Mouse (Mus musculus) urinary bladder, postnatal 14 days (tissue): ENCODE data around the gene Psmc3.
"Not testable (repeated sequence)": the region's sequence is repeated elsewhere in the genome, so short reads cannot be mapped to it uniquely, and the experiment has no call there.

Experiments used
- DNase-seq: peaks from one replicate; pipeline ENCODE4 v3.0.0; 2021; ENCODE audit warnings: low spot score

Gene Psmc3

GRCm38 (mm10) chr2:91053934-91054382 is at the start of gene Psmc3:
TSS of gene Psmc3 (plus strand) at chr2:91054009.
- DNase-seq = peak; percentile 98

DNA sequence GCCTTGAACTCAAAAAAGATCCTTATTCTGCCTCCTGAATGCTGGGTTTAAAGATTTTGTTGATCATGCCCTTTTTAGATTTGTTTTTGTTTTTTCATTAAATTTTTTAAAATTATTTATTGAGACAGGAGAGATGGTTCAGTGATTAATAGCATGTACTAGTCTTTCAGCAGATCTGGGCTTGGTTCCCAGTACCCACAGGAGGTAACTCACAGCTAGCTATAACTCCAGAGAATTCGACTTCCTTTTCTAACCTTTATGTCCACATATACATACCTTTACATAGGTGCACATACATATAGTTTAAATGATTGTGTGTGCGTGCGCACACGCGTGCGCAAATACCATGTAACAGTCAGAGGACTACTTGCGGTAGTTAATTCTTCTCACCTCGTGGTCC is 45.3 kb upstream of the Psmc3 start:
- DNase-seq = no peak

DNA sequence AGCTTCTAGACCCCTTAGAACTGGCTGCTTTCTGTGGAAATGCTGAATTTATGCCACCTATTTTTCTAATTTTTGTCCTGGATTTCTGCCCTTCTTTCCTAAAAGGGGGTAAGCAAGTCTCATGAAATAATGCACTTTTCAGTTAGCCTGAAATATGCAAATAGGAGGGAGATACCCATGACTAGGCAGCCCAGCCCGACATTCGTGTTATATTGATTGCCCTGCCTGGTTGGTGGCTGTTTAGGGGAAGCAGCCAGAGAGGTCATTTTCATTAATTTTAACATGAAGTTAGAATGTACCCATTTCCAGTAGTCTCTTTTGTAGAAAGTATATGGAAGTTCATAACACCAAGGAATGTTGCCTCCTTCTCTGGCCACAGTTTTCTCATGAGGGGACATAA is 39.9 kb upstream of the Psmc3 start:
- no peak for DNase-seq

DNA sequence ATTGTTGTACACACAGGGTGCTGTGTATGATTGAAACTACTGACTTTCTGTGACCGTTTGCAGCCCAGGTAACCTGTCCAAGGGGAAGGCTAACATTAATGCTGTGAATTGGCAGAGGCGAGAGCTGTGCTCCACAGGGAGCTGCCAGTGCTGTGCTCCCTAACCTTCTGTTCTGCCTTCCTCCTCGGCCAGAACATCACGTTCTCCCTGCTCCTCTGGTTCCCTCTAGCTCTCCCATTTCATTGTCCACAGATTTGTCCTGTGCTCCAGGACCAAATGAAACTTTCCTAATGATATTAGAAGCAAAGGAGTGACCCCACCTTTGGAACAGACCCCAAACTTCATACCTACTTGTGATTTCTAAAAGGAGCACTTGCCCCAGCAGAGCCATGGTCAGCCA is 38.4 kb upstream of the Psmc3 start:
- no peak for DNase-seq

DNA sequence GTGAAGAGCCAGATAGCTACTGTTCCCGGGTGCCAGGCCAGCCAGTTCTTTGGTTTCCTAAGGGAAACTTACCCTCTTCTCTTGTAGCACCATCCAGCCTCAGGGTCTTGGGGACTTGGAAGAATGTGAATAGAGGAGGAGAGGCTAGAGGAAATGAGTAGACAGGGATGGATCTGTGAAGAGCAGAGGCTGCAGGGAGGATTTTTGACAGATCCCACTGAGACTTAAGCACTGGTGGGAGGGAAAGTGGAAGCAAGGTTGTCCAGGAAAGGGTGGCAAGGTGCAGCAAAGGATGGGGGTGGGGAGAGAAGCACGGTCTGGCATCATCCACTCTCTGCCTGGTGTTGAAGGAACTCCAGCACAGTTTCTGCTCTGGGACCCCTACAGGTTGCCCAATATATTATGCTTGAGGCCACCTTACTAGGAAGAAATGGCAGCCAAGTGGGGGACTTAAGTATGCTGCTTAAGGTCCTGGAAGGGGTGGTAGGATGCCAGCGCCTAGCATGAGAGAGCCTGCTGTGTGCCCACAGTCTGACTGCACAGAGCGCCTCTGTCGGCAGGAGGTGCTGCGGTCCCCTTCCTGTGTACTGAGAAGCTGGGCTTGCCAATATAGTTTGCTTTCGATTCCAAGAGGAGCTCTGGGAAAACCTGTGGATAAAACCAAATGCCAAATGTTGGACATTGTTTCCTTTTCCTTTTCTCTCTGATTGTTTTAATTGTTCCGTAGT is 35.6 kb upstream of the Psmc3 start:
- no peak for DNase-seq

DNA sequence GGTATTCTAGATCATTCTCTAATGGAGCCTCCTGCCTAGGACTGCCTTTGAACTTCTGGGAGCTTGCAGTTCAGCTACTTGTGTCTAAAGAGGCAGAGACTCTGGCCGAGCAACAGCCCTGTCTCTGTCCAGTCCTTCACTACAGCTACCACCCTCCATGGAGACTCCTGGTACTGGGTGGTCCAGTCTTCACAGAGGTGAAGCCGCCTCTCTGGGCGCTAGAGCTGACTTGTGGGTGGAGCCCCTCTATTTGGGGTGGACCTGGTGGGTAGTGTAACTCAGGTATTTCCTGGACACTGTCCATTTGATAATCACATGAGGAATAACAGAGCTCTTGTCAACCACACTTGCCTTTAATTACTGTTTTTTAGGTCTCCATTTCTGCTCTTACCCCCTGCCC is 33.9 kb upstream of the Psmc3 start:
- DNase-seq = no peak

- DNase-seq = not testable (repeated sequence)
Observed at GRCm38 (mm10) chr2:91022266-91022665, 31.5 kb upstream of the Psmc3 start.

GRCm38 (mm10) chr2:91023131-91023530 is 30.7 kb upstream of the Psmc3 start:
- no peak for DNase-seq

DNA sequence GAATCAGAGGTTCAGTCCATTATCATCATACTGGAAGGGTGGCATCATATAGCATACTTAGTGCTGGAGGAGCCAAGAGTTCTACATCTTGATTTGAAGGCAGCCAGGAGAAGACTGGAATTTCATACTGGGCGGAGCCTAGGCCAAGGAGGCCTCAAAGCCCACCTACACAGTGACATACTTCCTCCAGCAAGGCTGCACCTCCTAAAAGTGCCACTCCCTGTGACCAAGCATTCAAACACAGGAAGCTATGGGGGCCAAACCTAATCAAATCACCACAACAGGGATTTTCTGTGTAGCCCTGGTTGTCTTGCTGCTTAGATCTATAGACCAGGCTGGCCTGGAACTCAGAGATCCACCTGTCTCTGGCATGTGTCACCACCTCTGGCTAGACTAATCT is 29.9 kb upstream of the Psmc3 start:
- no peak for DNase-seq

DNA sequence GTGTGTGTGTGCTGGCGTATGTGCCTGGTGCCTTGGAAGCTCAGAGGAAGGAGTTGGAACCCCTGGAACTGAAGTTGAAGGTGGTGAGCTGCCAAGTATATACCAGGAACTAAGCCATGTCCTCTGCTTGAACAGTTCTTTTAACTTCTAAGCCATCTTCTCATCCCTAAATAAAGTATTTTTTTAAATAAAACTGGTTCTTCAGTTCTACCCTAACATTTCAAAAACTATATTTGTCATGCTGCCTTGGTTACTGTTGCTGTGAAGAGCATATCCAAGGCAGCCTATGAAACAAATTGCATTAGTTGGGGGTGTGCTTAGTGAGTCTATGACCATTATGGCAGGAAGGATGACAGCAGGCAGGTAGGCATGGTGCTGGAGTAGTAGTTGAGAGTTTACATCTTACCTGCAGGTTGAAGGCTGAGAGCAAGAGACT is 28.7 kb upstream of the Psmc3 start:
- no peak for DNase-seq

- no peak for DNase-seq
Observed at GRCm38 (mm10) chr2:91026491-91026890, 27.3 kb upstream of the Psmc3 start.

DNA sequence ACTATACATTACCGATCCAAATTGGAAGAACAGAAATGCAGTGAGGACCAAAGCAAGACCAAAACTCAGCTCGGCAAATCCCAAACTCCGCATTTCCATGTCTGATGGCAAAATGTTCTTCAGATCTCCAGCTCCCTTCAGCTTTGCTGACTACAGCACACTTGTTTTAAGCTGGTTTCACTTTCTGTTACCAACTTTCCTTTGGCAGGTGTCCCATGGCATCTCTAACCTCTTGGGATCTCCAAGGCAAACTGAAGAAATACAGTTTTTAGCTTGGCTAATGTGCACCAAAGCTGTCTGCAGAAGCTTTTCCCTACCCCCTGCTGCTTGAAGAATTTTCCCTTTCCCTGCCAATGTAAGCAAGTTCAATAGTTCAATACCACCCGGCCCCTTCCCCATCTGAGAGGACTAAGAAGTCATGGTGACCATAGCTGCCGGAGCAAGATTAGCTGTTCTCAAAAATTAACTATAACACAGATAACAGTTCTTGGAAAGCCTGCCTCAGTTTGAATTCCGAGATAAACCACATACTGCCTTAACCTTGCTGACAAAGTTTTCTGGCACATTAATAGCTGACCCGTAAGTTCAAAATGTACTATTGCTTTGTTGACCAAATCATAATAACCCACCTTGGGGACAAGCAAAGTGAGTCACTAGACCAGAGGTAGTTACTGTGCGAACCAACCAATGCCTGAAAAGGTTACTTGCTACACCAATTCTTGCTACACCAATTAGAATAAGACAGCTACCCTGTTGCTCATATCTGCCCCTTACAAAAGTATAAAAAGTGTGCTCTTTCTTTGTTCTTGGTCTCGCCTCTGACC is 26.2 kb upstream of the Psmc3 start:
- DNase-seq = peak; percentile 31

- no peak for DNase-seq
Observed at GRCm38 (mm10) chr2:91031216-91031615, 22.6 kb upstream of the Psmc3 start.

- DNase-seq = no peak
Observed at GRCm38 (mm10) chr2:91033000-91033399, 20.8 kb upstream of the Psmc3 start.

GRCm38 (mm10) chr2:91035385-91035784 is 18.4 kb upstream of the Psmc3 start, which contains the start of gene Rapsn:
TSS of gene Rapsn (plus strand) at chr2:91035620.
- no peak for DNase-seq

DNA sequence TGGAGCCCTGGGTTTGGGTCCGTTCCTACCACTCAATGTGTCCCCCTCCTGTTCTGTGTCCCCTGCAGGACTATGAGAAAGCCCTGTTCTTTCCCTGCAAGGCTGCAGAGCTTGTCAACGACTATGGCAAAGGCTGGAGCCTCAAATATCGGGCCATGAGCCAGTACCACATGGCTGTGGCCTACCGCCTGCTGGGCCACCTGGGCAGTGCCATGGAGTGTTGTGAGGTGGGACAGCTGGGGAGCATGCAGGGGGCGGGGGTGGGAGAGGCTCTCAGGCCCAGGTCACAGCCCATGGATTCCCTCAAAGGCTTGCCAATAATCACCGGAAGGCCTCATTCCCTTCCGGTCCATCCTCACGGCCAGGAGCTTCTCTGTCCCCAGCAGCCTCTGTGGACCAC is 12.0 kb upstream of the Psmc3 start:
- no peak for DNase-seq

DNA sequence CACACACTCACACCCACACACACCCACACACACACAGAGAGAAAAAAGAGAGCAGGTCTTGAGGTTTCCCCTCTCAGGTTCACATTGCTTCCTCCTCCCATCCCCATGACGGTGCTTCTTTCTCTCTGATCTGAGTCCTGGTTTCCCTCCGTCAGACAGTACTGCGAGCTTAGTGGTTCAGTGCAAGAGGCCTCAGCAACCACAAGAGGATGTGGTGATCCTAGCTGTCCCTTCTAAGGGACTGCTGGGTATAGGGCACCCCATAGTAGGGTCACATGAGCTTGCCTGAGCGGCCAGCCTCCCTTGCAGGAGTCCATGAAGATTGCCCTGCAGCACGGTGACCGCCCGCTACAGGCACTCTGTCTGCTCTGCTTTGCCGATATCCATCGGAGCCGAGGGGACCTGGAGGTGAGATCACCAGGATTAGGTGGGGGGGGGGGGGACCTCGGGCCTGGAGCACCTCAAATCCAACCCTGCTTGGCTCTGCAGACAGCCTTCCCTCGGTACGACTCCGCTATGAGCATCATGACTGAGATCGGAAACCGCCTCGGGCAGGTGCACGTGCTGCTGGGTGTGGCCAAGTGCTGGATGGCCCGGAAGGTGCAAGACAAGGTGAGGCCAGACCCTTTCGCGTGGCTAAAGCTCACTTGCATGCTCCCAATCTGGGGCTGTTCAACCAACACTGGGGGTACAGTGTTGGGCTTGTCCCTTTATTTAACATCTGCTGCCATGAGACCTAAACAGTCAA is 11.0 kb upstream of the Psmc3 start:
- no peak for DNase-seq

DNA sequence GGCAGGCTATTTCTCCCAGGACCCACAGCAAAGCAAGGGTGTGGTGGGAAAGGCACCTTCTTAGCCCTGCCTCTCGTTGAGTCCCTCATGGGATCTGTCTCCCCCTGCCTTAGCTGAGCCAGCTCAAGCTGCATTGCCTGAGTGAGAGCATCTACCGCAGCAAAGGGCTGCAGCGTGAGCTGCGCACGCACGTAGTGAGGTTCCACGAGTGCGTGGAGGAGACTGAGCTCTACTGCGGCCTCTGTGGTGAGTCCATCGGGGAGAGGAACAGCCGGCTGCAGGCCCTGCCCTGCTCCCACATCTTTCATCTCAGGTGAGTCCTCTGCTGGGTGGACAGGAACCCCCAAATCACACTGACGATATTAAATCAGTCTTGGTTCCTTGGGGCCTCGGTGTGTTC is 9.1 kb upstream of the Psmc3 start:
- no peak for DNase-seq

- DNase-seq = not testable (repeated sequence)
Observed at GRCm38 (mm10) chr2:91045805-91046204, 8.0 kb upstream of the Psmc3 start.

DNA sequence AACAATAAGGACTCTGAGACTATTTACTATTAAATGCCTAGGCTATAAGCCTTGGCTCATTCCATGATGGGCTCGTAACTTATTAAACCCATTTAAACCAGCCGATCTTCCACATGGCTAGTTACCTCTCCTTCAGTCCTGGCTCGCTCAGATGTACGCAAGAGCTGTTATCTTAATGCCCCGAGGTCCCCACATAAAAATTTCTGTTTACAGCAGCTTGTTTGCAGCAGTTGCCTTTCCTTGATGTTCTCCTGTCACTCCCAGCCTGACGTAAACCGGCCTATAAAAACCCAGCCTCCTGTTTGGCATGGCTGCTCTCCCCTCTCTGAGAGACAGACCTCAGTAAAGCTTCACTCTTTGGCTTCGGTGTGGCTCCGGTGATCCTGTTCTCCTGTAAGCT is 6.5 kb upstream of the Psmc3 start:
- DNase-seq = no peak

DNA sequence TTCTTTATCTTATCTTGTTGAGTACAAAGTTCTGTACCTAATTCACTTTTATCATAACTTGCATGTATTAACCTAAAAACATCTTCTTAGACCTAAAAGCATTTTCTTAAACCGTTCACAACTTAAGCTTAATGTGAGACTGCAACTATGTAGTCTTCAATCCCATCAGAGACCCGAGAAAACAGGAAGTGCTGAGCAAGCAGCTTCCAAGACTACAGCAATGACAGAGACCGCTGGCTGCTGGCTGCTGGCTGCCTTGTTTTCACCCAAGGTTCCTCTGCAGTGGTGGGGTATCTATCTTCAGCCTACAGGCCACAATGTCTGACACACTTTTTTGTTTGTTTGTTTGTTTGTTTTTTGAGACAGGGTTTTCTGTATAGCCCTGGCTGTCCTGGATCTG is 1.9 kb upstream of the Psmc3 start:
- no peak for DNase-seq

GRCm38 (mm10) chr2:91052752-91053151 is 1.1 kb upstream of the Psmc3 start:
- DNase-seq = no peak
